Mouse (Mus musculus) retina, postnatal 1 day (tissue): ENCODE data around the gene Mrpl53.

ENCODE experiments used
- DNase-seq: peaks from one replicate; pipeline ENCODE4 v3.0.0-alpha.2; 2012

Mrpl53 gene

DNA sequence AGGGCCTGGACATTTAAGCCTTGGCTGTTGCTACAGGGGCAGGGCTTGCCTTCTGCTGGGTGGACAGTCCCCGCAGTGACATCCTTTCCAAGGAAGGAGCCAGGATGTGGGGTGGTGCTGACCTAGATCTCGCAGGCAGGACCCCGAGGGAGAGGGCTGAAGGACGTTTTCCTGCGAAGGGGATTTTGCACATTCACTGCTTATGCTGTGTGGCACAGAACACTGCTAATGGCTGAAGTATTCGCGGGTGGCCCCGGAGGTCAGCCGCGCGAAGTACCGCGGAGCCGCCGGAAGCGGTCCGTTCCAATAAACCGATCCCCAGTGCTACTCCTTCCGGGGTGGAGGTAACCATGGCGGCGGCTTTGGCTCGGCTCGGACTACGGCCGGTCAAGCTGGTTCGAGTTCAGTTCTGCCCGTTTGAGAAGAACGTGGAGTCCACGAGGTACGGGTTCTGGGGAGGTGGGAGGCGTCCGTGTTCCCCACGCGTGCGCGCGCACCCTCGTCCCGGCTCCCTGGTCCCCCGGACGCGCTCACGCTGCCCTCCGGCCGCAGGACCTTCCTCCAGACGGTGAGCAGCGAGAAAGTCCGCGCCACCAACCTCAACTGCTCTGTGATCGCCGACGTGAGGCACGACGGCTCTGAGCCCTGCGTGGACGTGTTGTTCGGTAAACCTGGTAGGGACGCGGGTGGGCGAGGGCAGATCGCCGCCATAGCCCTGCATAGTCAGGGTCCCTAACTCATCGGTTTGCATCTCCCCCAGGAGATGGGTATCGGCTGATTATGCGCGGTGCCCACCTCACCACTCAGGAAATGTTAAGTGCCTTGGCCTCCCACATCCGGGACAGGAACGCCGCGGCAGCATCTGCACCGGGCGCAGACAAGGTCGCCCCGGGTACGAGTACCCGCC is at the start of gene Mrpl53:
Mrpl53 (plus strand) TSS at position 279 of the 907 bp plus-strand sequence.
- peak; percentile 91 for DNase-seq

DNA sequence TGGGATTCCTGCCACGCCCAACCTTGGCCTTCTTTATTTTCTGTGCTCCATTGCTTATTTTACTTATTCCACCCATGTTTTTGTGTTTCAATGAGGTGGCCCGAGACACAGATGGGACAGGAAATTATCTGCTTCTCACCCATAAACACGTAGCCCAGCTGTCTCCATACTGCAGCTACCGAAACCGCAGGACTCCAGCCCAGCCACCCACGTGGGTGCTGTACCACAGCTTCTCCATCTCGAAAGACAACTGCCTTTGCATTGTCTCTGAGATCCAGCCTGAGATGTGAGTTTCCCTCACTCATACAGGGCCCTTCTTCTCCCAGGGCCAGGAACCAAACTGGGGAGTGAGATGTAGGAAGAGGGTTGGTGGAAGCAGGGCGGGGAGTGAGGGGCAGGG is 42.8 kb upstream of the Mrpl53 start:
- no peak for DNase-seq

- no peak for DNase-seq
These were observed 42.4 kb upstream of the Mrpl53 start for GRCm38 (mm10) chr6:83066441-83066840.

DNA sequence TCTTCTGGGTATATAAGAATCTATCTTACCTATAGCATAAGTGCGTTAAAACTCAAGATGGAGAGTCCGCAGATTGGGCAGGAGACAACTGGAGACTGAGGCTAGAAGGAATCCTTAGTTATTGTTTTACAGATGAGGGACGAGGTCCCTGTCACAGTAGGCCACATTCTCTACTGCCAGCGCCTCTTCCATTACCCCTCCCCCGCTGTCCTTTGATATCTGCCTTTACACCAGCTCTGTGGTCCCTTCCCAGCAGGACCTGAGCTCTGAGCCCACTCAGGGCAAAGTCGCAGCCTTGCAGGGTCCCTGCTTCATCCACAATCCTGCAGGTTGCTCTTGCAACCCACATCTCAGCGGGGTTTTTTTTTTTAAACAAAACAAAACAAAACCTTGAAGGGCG is 40.6 kb upstream of the Mrpl53 start:
- no peak for DNase-seq

GRCm38 (mm10) chr6:83068706-83069487 is 39.9 kb upstream of the Mrpl53 start:
- DNase-seq, result peak; percentile 24

GRCm38 (mm10) chr6:83069488-83070246 is 39.2 kb upstream of the Mrpl53 start:
- no peak for DNase-seq

DNA sequence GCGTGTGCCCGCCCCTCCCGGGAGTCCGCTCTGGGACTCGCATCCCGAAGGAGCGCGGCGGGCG is 38.8 kb upstream of the Mrpl53 start, which contains the start of gene Tlx2:
Tlx2 (minus strand) TSS at position 47 of the 64 bp plus-strand sequence.
- DNase-seq, result no peak

DNA sequence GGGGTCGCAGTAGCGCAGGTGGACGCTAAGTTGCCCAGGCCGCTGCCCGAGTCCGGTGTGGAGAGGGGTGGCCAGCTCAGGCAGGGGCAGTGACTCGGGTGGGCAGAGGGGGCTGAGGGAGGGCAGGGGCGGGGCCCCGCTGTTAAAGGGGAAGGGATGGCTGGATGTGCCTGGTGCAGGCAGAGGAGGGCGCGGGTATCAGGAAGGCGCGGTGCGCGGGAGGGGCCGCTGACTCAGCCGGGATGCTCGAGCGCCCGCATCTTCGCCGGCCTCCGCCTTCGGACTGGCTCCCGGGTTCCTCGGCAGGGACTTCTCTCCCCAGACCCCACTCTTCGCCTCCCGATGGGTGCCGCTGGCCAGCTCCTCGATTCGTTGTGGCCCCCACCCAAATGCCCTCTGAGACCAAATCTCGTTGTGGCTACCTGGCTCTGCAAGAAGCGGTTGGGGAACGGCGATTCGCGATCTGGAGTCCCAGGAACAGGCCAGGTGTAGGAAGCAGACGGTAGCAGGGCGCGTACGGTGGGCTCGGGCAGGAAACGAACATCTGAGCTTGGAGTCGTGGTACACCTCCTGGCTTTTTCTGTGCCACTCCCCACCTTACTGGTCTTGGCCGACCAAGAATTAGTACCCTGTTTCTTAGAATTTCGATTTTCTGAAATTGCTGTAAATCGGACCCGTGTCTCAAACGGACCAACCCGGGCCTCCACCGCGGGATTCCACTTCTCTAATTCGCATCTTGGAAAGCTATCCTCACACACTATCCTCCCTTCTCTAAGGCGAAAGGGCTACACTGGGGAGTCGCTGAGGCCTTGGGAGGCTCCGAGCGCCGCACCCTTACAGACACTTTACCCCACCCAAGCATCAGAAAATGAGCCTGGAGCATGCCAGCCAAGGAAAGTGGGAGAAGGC is 38.3 kb upstream of the Mrpl53 start:
- DNase-seq, result peak; percentile 60

DNA sequence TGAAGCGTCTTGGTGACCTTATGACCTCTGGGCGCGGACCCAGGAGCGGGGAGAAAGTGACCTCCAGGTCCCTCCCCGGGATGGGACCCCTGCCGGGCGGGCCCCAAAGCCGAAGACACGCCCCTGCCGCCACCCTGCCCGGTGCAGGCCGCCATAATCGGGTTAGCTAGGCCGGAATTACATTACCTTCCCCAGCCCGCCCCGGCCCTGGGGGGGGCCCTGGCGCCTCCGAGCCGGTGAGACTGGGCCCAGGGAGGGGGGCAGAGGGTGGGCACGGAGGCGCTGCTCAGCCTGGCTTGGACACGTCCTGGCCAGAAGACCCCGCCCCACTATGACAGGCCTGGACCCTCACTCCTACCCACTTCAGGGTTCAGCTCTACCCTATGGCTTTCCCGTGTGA is 37.6 kb upstream of the Mrpl53 start:
- DNase-seq, result peak; percentile 45

DNA sequence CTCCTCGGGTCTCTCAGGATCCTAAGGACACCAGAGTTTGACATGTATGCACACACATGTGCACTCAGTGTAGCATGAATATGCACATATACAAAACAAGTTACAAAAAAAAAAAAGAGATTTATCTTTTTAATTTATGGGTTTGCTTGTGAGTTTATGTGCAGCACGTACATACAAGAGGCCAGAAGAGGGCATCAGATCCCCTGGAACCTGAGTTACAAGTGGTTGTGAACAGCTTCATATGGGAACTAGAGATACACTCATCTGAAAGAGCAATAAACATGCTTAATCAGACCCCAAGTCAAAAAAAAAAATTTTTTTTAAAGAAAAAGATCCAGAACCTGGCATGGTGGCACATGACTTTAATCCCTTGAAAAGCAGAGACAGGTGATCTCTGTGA is 33.9 kb upstream of the Mrpl53 start:
- DNase-seq, result no peak

GRCm38 (mm10) chr6:83077630-83078323 is 31.1 kb upstream of the Mrpl53 start, which contains the start of gene Pcgf1:
Pcgf1 (plus strand) TSS chr6:83077869.
- DNase-seq, result peak; percentile 62

GRCm38 (mm10) chr6:83078324-83078858 is 30.4 kb upstream of the Mrpl53 start:
- peak; percentile 98 for DNase-seq

DNA sequence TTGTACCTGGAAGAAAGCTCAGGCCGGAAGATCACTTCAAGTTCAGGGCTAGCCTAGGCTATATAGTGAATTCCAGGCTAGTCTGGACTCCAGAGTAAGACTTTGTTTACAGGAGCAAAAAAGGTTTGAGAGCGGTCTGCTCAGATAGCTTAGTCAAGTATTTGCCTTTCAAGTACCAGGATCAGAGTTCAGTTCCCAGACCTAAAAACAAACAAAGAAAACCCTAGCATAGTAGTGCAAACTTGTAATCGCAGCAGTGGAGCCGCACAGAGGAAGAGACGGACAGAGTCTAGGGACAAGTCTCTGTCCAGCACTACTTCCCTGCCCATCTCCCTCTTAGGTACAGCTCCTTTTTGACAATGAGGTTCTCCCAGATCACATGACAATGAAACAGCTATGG is 28.6 kb upstream of the Mrpl53 start:
- no peak for DNase-seq

- DNase-seq, result no peak
These were observed 25.3 kb upstream of the Mrpl53 start for GRCm38 (mm10) chr6:83083497-83083896.

GRCm38 (mm10) chr6:83084477-83084876 is 24.4 kb upstream of the Mrpl53 start:
- DNase-seq, result no peak

DNA sequence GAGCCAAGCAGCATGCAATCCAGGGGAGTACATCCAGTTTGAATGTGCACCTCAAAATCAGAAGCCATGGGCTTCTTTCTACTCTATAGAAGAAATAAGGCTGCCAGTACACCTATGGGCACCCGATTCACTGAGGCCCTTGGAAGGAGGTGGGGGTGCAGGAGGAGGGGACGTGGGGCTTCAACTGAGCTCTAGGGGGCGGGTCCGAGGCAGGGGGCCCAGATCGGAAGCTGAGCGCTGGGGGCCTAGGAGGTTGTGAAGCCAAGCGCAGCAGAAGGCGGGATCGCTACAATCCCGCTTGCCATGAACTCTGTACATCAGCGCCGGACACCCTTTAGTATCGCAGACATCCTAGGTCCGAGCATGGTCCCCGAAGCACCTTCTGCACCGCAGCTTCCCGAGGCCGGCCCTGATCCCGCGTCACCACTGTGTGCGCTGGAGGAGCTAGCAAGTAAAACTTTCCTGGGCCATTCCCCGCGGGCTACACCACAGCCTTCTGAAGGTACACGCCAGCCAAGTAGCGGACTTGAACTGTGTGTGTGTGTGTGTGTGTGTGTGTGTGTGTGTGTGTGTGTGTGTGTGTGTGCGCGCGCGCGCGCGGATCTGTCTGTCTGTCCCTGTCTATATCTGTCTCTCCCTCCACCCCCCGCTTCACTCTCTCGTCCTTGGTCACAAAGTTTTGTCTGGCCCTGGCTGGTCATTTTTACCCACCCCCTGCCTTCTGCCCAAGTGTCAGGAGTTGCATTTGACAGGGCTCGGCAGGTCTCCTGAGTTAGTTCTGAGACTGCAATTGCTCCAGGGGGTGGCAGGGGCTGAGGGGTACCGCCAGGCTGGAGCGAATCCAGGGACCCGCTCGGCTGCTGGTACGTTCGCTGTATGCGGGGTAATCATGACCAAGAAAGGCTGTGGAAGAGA is 22.5 kb upstream of the Mrpl53 start, which contains the start of gene Lbx2:
Lbx2 (plus strand) TSS at position 247 of the 915 bp plus-strand sequence.
- DNase-seq, result no peak

GRCm38 (mm10) chr6:83087205-83087925 is 21.5 kb upstream of the Mrpl53 start:
- no peak for DNase-seq

DNA sequence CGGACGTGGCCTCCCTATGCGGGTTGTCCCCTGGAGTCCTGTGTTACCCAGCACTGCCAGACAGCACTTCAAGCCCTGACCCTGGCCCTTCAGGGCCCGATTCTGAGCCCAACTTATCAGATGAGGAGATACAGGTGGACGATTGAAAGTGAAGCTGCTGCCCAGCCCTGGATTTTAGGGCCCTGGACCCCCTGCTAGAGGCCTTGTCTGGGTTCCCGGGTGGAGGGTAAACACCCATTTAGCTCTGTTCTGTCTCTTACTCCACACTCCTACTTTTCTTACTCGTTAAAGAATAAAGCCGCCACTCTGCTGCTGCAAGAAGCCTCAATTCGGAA is 20.9 kb upstream of the Mrpl53 start:
- DNase-seq, result no peak

DNA sequence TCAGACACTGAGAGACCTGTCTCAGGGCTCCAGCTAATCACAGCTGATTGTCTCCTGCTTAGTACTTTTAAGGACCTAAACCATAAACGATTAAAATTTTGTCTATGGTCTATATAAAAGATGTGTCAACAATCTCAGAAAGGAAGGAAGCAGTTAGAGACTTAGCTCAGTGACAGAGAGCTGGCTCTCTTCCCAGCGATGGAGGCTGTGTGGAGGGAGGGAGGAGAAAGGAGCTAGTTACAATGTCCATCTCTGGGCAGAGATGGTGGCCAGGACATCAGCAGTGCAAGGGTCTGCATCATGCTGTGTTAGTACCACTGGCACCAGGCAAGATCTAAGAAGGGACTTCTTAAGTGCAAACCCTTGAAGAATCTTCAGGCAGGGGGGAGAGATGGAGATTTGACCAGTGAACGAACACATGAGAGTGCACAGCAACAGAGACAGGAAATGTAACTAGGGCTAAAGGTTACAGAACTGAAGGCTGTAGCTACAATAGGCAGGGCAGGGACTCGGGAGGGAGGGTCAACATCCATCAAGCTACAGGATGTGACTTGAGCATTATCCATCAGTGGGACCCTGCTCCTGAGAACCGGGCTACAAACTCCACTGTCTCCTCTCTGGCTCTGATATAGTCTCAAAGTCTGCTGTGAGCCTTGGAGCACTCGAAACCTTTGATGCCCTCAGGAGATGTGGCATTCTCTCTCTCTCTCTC is 16.3 kb upstream of the Mrpl53 start:
- no peak for DNase-seq
